Mouse (Mus musculus): ENCODE measurements around the gene Tbc1d9b.
"Not testable (repeated sequence)": the region's sequence is repeated elsewhere in the genome, so short reads cannot be mapped to it uniquely, and the experiment has no call there.

The Tbc1d9b gene

GRCm38 (mm10) chr11:50138206-50138822, 7.1 kb downstream of the Tbc1d9b start:
- DNase-seq (ENCODE audit: low spot score in 2 of 2) = no peak

- no peak for DNase-seq (ENCODE audit: low spot score in 2 of 2)
Observed at GRCm38 (mm10) chr11:50139571-50139970, 8.4 kb downstream of the Tbc1d9b start.

- no peak for DNase-seq (ENCODE audit: low spot score in 2 of 2)
Observed at GRCm38 (mm10) chr11:50145529-50145928, 14.3 kb downstream of the Tbc1d9b start.

GRCm38 (mm10) chr11:50146121-50146520, 14.9 kb downstream of the Tbc1d9b start:
- DNase-seq (ENCODE audit: low spot score in 2 of 2) = no peak

GRCm38 (mm10) chr11:50147267-50147957, 16.2 kb downstream of the Tbc1d9b start:
- no peak for DNase-seq (ENCODE audit: low spot score in 2 of 2)

GRCm38 (mm10) chr11:50147958-50148476, 16.8 kb downstream of the Tbc1d9b start:
- no peak for DNase-seq (ENCODE audit: low spot score in 2 of 2)

GRCm38 (mm10) chr11:50149200-50149599, 18.0 kb downstream of the Tbc1d9b start:
- DNase-seq (ENCODE audit: low spot score in 2 of 2) = no peak

GRCm38 (mm10) chr11:50149603-50150150, 18.5 kb downstream of the Tbc1d9b start:
- no peak for DNase-seq (ENCODE audit: low spot score in 2 of 2)

- no peak for DNase-seq (ENCODE audit: low spot score in 2 of 2)
Observed at GRCm38 (mm10) chr11:50151374-50151773, 20.2 kb downstream of the Tbc1d9b start.

- no peak for DNase-seq (ENCODE audit: low spot score in 2 of 2)
Observed at GRCm38 (mm10) chr11:50154166-50154565, 23.0 kb downstream of the Tbc1d9b start.

GRCm38 (mm10) chr11:50154777-50155520, 23.8 kb downstream of the Tbc1d9b start:
- DNase-seq (ENCODE audit: low spot score in 2 of 2) = no peak

- DNase-seq (ENCODE audit: low spot score in 2 of 2) = no peak
Observed at GRCm38 (mm10) chr11:50155785-50156184, 24.6 kb downstream of the Tbc1d9b start.

GRCm38 (mm10) chr11:50156725-50157258, 25.6 kb downstream of the Tbc1d9b start:
- DNase-seq (ENCODE audit: low spot score in 2 of 2) = no peak

- no peak for DNase-seq (ENCODE audit: low spot score in 2 of 2)
Observed at GRCm38 (mm10) chr11:50158346-50158745, 27.1 kb downstream of the Tbc1d9b start.

- DNase-seq (ENCODE audit: low spot score in 2 of 2) = no peak
Observed at GRCm38 (mm10) chr11:50159347-50159746, 28.2 kb downstream of the Tbc1d9b start.

GRCm38 (mm10) chr11:50161578-50162304, 30.5 kb downstream of the Tbc1d9b start:
- peak in 1 of 2 experiments; percentile 46 for DNase-seq (ENCODE audit: low spot score in 2 of 2)

- no peak for DNase-seq (ENCODE audit: low spot score in 2 of 2)
Observed at GRCm38 (mm10) chr11:50162338-50163050, 31.3 kb downstream of the Tbc1d9b start.

- DNase-seq (ENCODE audit: low spot score in 2 of 2) = no peak
Observed at GRCm38 (mm10) chr11:50168352-50168751, 37.2 kb downstream of the Tbc1d9b start.

GRCm38 (mm10) chr11:50174111-50174729, 43.0 kb downstream of the Tbc1d9b start, which contains the start of gene Mrnip:
Mrnip (plus strand) TSS chr11:50174444.
- DNase-seq (ENCODE audit: low spot score in 2 of 2) = not testable (repeated sequence)

- DNase-seq (ENCODE audit: low spot score in 2 of 2) = peak; percentile 95 to 96
Observed at GRCm38 (mm10) chr11:50174730-50175187, 43.6 kb downstream of the Tbc1d9b start.

Measured in urinary bladder, adult 18-20 months (tissue).